Mouse (Mus musculus): Measurements from ENCODE around the gene Pet2.

Gene Pet2

DNA sequence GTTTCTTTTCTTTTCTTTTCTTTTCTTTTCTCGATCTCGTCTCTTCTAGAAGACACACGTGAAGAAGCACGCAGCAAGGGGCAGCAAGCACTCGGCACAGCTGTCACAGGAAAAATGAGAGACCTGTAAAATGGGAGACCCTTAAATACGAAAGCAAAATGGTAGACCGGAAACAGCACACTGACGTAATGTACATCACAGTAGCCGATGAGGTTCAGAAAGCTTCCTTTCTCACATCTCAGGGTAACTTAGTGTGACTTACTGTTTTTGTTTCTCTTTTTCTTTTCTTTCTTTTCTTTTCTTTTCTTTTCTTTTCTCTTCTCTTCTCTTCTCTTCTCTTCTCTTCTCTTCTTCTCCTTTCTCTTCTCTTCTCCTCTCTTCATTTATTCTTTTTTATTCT lies at the start of gene Pet2:
Pet2 (minus strand) TSS at position 101 of the 400 bp plus-strand sequence.
- DNase-seq = no peak
